In the genomic region with DNA sequence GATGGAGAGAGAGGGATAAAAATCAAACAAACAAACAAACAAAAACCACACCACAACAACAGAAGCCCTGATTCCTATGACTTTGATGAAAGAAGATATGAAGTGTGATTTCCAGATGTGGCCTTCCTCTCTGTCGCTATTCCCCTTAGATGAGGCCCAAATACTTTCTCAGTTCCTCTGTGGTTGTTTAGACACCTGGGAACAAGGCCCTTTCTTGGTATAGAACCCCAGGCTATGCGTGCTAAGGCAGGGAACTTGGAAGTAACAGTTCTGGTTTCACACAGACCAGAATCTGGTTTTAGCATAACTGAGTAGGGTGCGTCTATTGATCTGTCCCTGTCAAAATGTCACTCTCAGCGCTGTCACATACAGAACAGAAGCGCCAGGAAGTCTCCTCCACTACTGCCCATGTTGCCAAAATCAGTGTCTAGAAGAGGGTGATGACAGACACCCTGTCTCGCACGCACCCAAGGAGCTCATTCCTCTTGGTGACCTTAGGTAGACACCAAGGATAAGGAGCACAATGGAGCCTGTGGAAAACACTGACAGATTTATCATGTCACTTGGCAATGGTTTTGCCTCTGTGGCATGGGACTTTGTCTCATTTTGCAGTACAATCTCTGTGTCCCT, we compare ENCODE assay signal across 12 mouse cellular contexts.
"Had no signal": no experiment of that assay in that cellular context is flagged by ENCODE, and none has a peak within 500 bp of the region (broad histone marks: within the 10 kb centered on the region; RNA-seq: fewer than 3 reads in every experiment).

No protein-coding gene starts in this region.

- ATAC-seq: lung, postnatal 0 days; midbrain, embryonic 15.5 days had no signal

- H3K4me1 ChIP-seq: limb, embryonic 10.5 days; liver, embryonic 15.5 days; neural tube, embryonic 12.5 days had no signal

- DNase-seq: kidney, postnatal 25 days; lung, adult 2 months; lung, postnatal 36 days; thymus, postnatal 25 days had no signal

- H3K27ac ChIP-seq: left cerebral cortex, adult 2 months; limb, embryonic 10.5 days; liver, embryonic 15.5 days; midbrain, embryonic 15.5 days; neural tube, embryonic 12.5 days; stomach, postnatal 0 days had no signal

- H3K36me3 ChIP-seq: limb, embryonic 10.5 days; liver, embryonic 15.5 days; midbrain, embryonic 15.5 days; neural tube, embryonic 12.5 days had no signal

- H3K9me3 ChIP-seq: limb, embryonic 10.5 days; liver, embryonic 15.5 days; megakaryocyte, embryonic 14.5 days; midbrain, embryonic 15.5 days; neural tube, embryonic 12.5 days had no signal

- H3K4me3 ChIP-seq: left cerebral cortex, adult 2 months; limb, embryonic 10.5 days; liver, embryonic 15.5 days; megakaryocyte, embryonic 14.5 days; midbrain, embryonic 15.5 days; neural tube, embryonic 12.5 days had no signal

- H3K27me3 ChIP-seq: liver, embryonic 15.5 days; megakaryocyte, embryonic 14.5 days; midbrain, embryonic 15.5 days; neural tube, embryonic 12.5 days had no signal
